Mouse (Mus musculus): ENCODE measurements around the gene Hoxc5. TPM values are rescaled to one million over a fixed set of nuclear protein-coding genes. Genes with fewer than 3 reads are reported as not detected.

Gene Hoxc5
- polyA plus RNA-seq, 1 experiment = 7.0 TPM

GRCm38 (mm10) chr15:103006326-103006725 is 39.1 kb downstream of the Hoxc5 start:
- DNase-seq (ENCODE audit: low read depth) = no peak
- TF ChIP-seq POLR2A (IDR thresholded peaks at IDR 0.05; ENCODE audit: borderline replicate concordance, extremely low read depth, insufficient read depth, insufficient read length, poor library complexity, severe bottlenecking) (no peak), CTCF (IDR thresholded peaks at IDR 0.05; ENCODE audit: borderline replicate concordance, extremely low read depth, insufficient read depth, insufficient read length) (no peak)

- TF ChIP-seq CTCF (IDR thresholded peaks at IDR 0.05; ENCODE audit: borderline replicate concordance, extremely low read depth, insufficient read depth, insufficient read length) (no peak), POLR2A (IDR thresholded peaks at IDR 0.05; ENCODE audit: borderline replicate concordance, extremely low read depth, insufficient read depth, insufficient read length, poor library complexity, severe bottlenecking) (no peak)
- DNase-seq (ENCODE audit: low read depth) = no peak
Measured at GRCm38 (mm10) chr15:103009265-103010111, 42.2 kb downstream of the Hoxc5 start.

GRCm38 (mm10) chr15:103010112-103010846 is 43.0 kb downstream of the Hoxc5 start:
- TF ChIP-seq CTCF (IDR thresholded peaks at IDR 0.05; ENCODE audit: borderline replicate concordance, extremely low read depth, insufficient read depth, insufficient read length) (no peak), POLR2A (IDR thresholded peaks at IDR 0.05; ENCODE audit: borderline replicate concordance, extremely low read depth, insufficient read depth, insufficient read length, poor library complexity, severe bottlenecking) (no peak)
- no peak for DNase-seq (ENCODE audit: low read depth)

- no peak for TF ChIP-seq POLR2A (IDR thresholded peaks at IDR 0.05; ENCODE audit: borderline replicate concordance, extremely low read depth, insufficient read depth, insufficient read length, poor library complexity, severe bottlenecking)
- no peak for TF ChIP-seq CTCF (IDR thresholded peaks at IDR 0.05; ENCODE audit: borderline replicate concordance, extremely low read depth, insufficient read depth, insufficient read length)
Measured at GRCm38 (mm10) chr15:103010847-103011555, 43.8 kb downstream of the Hoxc5 start.

GRCm38 (mm10) chr15:103011928-103012486 is 44.8 kb downstream of the Hoxc5 start:
- no peak for TF ChIP-seq POLR2A (IDR thresholded peaks at IDR 0.05; ENCODE audit: borderline replicate concordance, extremely low read depth, insufficient read depth, insufficient read length, poor library complexity, severe bottlenecking)
- TF ChIP-seq CTCF (IDR thresholded peaks at IDR 0.05; ENCODE audit: borderline replicate concordance, extremely low read depth, insufficient read depth, insufficient read length) = no peak
- DNase-seq (ENCODE audit: low read depth) = no peak

More at GRCm38 (mm10) chr15:103010847-103011555, 43.8 kb downstream of the Hoxc5 start:
- no peak for DNase-seq (ENCODE audit: low read depth)

GRCm38 (mm10) chr15:103013238-103013984 is 46.2 kb downstream of the Hoxc5 start:
- DNase-seq (ENCODE audit: low read depth) = peak; percentile 80
- TF ChIP-seq CTCF (IDR thresholded peaks at IDR 0.05; ENCODE audit: borderline replicate concordance, extremely low read depth, insufficient read depth, insufficient read length) (peak; percentile 88), POLR2A (IDR thresholded peaks at IDR 0.05; ENCODE audit: borderline replicate concordance, extremely low read depth, insufficient read depth, insufficient read length, poor library complexity, severe bottlenecking) (no peak)

- TF ChIP-seq POLR2A (IDR thresholded peaks at IDR 0.05; ENCODE audit: borderline replicate concordance, extremely low read depth, insufficient read depth, insufficient read length, poor library complexity, severe bottlenecking) (no peak), CTCF (IDR thresholded peaks at IDR 0.05; ENCODE audit: borderline replicate concordance, extremely low read depth, insufficient read depth, insufficient read length) (no peak)
- DNase-seq (ENCODE audit: low read depth) = no peak
Measured at GRCm38 (mm10) chr15:103014166-103015008, 47.1 kb downstream of the Hoxc5 start.

- TF ChIP-seq CTCF (IDR thresholded peaks at IDR 0.05; ENCODE audit: borderline replicate concordance, extremely low read depth, insufficient read depth, insufficient read length) = no peak
- no peak for TF ChIP-seq POLR2A (IDR thresholded peaks at IDR 0.05; ENCODE audit: borderline replicate concordance, extremely low read depth, insufficient read depth, insufficient read length, poor library complexity, severe bottlenecking)
- no peak for DNase-seq (ENCODE audit: low read depth)
Measured at GRCm38 (mm10) chr15:103015009-103015399, 47.8 kb downstream of the Hoxc5 start.

GRCm38 (mm10) chr15:103015406-103016166 is 48.3 kb downstream of the Hoxc5 start:
- TF ChIP-seq CTCF (IDR thresholded peaks at IDR 0.05; ENCODE audit: borderline replicate concordance, extremely low read depth, insufficient read depth, insufficient read length) = no peak
- TF ChIP-seq POLR2A (IDR thresholded peaks at IDR 0.05; ENCODE audit: borderline replicate concordance, extremely low read depth, insufficient read depth, insufficient read length, poor library complexity, severe bottlenecking) = no peak
- no peak for DNase-seq (ENCODE audit: low read depth)
